Mouse (Mus musculus): ENCODE measurements around the gene Hsph1.

Gene Hsph1

GRCm38 (mm10) chr5:149585910-149586309, 50.3 kb downstream of the Hsph1 start:
- DNase-seq: no peak

- no peak for DNase-seq
Measured at GRCm38 (mm10) chr5:149585231-149585630, 50.9 kb downstream of the Hsph1 start.

- DNase-seq: no peak
Measured at GRCm38 (mm10) chr5:149584154-149584655, 52.0 kb downstream of the Hsph1 start.

- DNase-seq: no peak
Measured at GRCm38 (mm10) chr5:149583507-149583906, 52.7 kb downstream of the Hsph1 start.

- DNase-seq: no peak
Measured at GRCm38 (mm10) chr5:149582642-149583262, 53.4 kb downstream of the Hsph1 start.

- no peak for DNase-seq
Measured at GRCm38 (mm10) chr5:149577449-149577848, 58.7 kb downstream of the Hsph1 start.

- DNase-seq: no peak
Measured at GRCm38 (mm10) chr5:149576977-149577376, 59.2 kb downstream of the Hsph1 start.

GRCm38 (mm10) chr5:149568993-149569392, 67.2 kb downstream of the Hsph1 start:
- no peak for DNase-seq

GRCm38 (mm10) chr5:149566957-149567356, 69.2 kb downstream of the Hsph1 start:
- DNase-seq: peak; percentile 32 to 42

GRCm38 (mm10) chr5:149566026-149566425, 70.2 kb downstream of the Hsph1 start:
- DNase-seq: no peak
